Mouse (Mus musculus): ENCODE results near the gene Hagh.

Hagh gene

GRCm38 (mm10) chr17:24850065-24850772, 10.3 kb downstream of the Hagh start, which contains the start of gene Fahd1:
Gene Fahd1 (minus strand): TSS chr17:24850364.
- DNase-seq (ENCODE audit: low read depth, low spot score), result peak; percentile 99

- DNase-seq (ENCODE audit: low read depth, low spot score), result no peak
Observed at GRCm38 (mm10) chr17:24850773-24851127, 10.8 kb downstream of the Hagh start.

GRCm38 (mm10) chr17:24851381-24852125, 11.6 kb downstream of the Hagh start:
- peak; percentile 13 for DNase-seq (ENCODE audit: low read depth, low spot score)

- no peak for DNase-seq (ENCODE audit: low read depth, low spot score)
Observed at GRCm38 (mm10) chr17:24855838-24856464, 16.0 kb downstream of the Hagh start.

- DNase-seq (ENCODE audit: low read depth, low spot score), result no peak
Observed at GRCm38 (mm10) chr17:24856589-24856988, 16.6 kb downstream of the Hagh start.

GRCm38 (mm10) chr17:24857831-24858470, 18.0 kb downstream of the Hagh start:
- no peak for DNase-seq (ENCODE audit: low read depth, low spot score)

GRCm38 (mm10) chr17:24858967-24859366, 19.0 kb downstream of the Hagh start:
- DNase-seq (ENCODE audit: low read depth, low spot score), result no peak

GRCm38 (mm10) chr17:24860076-24860475, 20.1 kb downstream of the Hagh start:
- no peak for DNase-seq (ENCODE audit: low read depth, low spot score)

- DNase-seq (ENCODE audit: low read depth, low spot score), result no peak
Observed at GRCm38 (mm10) chr17:24861785-24862184, 21.8 kb downstream of the Hagh start.

GRCm38 (mm10) chr17:24865776-24866175, 25.8 kb downstream of the Hagh start, which contains the start of gene Igfals:
Gene Igfals (plus strand): TSS chr17:24865997.
- no peak for DNase-seq (ENCODE audit: low read depth, low spot score)

- no peak for DNase-seq (ENCODE audit: low read depth, low spot score)
Observed at GRCm38 (mm10) chr17:24867914-24868313, 28.0 kb downstream of the Hagh start.

- no peak for DNase-seq (ENCODE audit: low read depth, low spot score)
Observed at GRCm38 (mm10) chr17:24873695-24874404, 33.9 kb downstream of the Hagh start.

- no peak for DNase-seq (ENCODE audit: low read depth, low spot score)
Observed at GRCm38 (mm10) chr17:24874405-24874745, 34.4 kb downstream of the Hagh start.

- DNase-seq (ENCODE audit: low read depth, low spot score), result no peak
Observed at GRCm38 (mm10) chr17:24874989-24875388, 35.0 kb downstream of the Hagh start.

GRCm38 (mm10) chr17:24877336-24878116, 37.6 kb downstream of the Hagh start:
- DNase-seq (ENCODE audit: low read depth, low spot score), result no peak

GRCm38 (mm10) chr17:24878117-24878397, 38.1 kb downstream of the Hagh start:
- DNase-seq (ENCODE audit: low read depth, low spot score), result no peak

GRCm38 (mm10) chr17:24878531-24878930, 38.6 kb downstream of the Hagh start:
- DNase-seq (ENCODE audit: low read depth, low spot score), result no peak

- DNase-seq (ENCODE audit: low read depth, low spot score), result peak; percentile 59
Observed at GRCm38 (mm10) chr17:24881738-24882440, 41.9 kb downstream of the Hagh start.

GRCm38 (mm10) chr17:24884391-24884790, 44.4 kb downstream of the Hagh start:
- DNase-seq (ENCODE audit: low read depth, low spot score), result no peak

Measured in A20 (cell line).